Mouse (Mus musculus) T-cell, adult 2 months (primary cell): Measurements from ENCODE around the gene Msl3.

Source experiments
- DNase-seq: peaks from one replicate; pipeline ENCODE4 v3.0.0; 2022; ENCODE audit warnings: low spot score

The Msl3 gene

DNA sequence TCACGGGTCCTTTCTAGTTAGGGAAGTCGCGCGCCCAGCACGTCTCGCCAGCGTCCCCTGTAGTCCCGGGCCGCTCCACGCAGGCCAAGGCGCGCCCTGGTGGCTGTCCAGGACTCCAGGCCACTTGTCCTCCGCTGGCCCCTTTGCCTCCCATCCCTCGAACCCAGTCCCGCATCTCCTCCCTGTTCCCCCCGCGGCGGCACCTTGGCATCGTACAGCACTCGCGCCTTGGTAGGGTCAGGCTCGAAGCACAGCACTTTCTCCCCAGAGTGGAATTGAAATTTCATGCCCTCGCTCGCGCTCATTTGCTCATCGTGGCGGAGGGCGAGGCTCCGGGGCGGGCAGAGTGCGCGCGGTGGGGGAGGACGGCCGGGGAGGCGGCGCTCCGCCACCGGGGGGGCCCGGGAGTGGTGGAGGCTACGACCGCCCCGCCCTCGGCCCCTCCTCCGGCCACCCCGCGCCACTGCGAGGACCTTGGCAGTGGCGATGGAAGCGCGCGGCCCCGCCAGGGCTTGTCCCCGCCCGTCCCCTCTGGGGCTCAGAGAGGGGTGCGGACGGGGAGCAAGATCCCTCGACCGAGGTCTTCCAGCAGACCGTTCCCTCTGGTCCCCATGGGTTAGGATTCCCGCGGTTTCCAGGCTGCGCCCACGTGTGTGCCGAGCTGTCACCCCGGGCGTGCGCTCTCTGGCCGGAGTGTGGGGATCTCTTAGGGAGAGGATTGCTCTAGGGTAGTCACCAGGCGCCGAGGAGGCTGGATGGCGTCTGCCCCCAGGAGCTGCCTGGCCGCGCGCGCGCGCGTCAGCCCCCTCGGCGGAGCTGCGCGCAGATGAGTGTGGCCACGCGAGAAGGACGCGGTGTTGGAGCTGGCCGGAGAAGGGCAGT is at the start of gene Msl3:
Gene Msl3 (minus strand): TSS at position 374 of the 882 bp plus-strand sequence.
- peak; percentile 87 for DNase-seq

DNA sequence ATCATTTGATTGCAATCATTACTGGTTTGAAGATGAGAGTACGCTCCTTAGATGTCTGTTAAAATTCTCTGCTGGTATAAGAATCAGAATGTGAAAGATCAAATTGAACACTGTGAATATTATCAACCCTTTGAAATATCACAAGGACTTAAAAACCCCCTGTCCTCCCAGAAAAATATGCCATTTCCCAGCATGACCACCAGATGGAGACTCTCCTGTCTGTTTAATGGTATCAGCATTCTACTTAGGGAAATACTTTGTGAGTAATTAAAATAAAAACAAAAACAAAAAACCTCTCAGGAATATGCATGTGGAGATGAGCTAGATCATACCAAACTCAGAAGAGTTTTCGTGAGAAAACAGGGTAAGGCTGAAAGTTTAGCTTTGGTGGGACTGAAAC is 44.3 kb upstream of the Msl3 start:
- DNase-seq: no peak

DNA sequence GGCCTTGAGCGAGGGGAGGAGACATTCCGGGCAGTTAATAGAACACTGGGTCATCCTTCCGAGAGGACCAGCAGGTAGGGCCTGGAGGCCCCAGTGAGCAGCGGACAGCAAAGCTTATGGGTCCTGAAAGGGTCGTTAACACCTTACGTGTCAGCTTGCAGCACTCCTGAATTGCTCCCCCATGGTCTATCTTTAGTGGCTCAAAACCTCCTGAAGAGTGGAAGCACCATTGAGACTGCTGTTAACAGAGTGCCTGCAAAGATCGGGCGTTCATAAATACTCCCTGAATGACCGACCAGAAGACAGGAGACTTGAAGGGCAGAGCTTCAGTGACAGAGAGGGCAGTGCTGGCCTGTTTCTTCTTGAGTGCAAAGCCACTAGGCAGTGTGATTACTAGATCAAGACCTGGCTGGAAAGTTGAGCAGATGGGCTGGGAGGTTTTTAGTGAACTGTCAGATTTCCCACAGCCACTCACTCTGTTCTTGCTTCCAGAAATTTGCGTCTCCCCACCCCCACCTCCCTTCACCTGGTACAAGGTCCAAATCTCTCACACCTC is 787 bp upstream of the Msl3 start:
- DNase-seq: no peak

DNA sequence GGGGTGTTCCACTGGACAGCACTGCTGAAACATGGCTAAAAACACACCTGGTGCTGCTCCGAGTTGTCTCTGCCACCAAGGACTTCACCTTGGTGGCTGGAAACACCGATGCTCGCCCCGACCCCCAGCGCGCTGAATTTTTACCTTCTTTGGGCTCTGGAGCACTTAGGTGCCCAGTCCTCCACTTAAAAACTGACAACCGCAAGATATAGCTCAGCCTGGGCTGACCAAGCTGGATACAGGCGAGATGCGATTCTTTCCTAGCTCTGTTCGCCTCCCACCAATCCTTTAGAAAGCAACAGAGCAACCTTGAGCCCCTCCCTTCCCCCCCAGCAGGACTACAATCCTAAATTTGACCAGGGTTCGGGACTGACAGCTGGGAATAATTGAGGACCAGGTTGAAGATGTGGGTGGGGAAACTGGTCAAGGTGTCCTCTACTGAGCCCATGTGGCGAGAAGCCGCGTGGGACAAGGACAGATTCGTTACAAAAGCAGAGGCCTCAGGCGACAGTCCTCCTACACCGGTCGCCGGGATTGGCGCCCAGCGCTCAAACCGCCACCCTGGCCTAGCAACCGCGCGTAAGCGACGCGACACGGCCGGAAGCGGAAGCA is 679 bp downstream of the Msl3 start:
- no peak for DNase-seq

DNA sequence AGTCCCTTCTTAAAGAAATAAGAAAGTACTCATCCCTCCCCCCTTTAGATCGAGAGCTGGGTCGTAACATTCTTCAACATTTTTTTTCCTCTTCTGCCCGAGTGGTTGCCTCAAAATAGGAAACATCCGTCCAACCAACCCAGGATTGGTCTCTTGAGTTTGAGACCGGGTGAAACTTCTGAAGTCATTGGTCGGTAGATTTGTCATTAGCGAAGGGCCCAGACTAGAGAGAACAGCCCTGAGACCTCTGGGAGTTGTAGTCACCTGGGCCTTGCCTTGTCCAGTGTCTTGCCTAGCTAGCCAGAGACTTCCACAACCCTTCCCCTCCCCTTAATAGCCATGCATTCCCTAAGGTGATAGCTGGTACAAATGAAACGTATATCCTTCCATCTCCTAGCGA is 1.3 kb downstream of the Msl3 start:
- DNase-seq: peak; percentile 67

DNA sequence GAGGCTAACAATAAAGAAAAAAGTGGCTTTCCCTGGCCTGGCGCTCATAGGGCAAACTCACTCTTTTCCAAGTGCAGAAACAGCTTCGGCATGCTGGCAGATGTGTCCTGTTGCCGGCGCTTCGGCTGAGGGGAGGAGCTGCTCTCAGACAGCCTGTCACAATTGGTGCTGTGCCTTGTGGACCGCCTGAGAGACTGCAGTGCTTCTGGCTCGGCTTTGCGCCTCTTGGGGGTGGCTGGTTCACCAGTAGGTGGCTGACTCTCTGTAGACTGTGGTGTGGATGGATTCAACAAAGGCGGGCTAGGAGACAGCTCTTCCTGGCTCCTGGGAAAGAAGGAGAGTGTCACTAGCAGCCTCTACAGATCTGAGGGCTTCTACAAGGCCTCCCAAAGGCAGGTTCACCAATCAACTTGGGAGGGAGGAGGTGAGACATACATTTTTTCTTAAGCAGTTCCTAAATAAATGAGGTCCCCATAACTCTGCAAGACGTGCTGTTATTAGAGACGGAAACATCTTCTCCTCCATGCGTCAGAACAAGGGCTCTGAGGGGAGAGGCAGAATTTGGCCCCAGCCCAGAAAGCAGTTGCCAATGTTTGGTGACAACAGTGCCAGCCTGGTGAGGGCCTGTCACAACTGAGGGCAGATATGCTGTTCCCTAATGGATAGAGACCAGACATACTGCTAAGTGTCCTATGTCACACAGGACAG is 9.6 kb downstream of the Msl3 start:
- DNase-seq: no peak

- peak; percentile 1 for DNase-seq
Observed at GRCm38 (mm10) chrX:168660236-168660635, 13.5 kb downstream of the Msl3 start.

- peak; percentile 7 for DNase-seq
Observed at GRCm38 (mm10) chrX:168659803-168660202, 13.9 kb downstream of the Msl3 start.

DNA sequence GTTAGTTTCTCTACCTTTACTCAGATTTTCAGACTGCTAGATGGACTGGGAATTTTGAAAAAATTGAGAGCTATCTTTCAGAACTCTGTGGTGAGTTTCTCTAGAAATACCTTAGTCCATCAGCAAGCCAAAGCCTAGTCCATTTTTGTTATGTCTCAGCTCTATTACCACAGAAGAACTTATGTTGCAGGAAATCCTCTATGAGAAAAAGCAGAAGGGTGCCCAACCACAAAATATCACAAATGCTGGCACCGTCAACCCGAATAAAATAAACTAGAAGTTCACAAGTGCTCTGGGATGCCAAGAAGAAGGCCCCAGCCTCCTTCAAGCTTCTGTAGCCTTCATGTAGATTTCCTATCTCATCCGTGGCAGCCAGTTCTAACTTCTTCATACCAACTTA is 14.4 kb downstream of the Msl3 start:
- DNase-seq: no peak

GRCm38 (mm10) chrX:168657795-168658194 is 15.9 kb downstream of the Msl3 start:
- peak; percentile 23 for DNase-seq

DNA sequence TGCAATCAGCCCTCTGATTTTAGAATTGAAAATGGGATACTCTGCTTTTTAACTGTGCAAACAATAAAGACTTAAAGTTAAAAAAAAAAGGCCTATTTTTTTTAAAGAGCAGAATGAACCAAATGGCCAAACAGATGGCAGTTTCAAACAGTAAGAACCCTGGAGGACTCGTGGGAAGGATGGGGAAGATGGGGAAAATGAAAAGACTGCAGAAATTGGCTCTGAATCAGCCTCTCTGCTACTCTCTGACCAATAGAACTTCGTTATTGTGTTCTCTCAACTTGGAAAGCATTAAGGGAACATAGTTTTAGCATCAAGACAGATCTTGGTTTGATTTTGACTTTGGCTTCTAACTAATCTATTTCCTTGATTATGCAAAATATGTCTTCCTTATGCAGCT is 24.4 kb downstream of the Msl3 start:
- no peak for DNase-seq

- DNase-seq: no peak
Observed at GRCm38 (mm10) chrX:168647746-168648145, 26.0 kb downstream of the Msl3 start.

GRCm38 (mm10) chrX:168643451-168643850 is 30.2 kb downstream of the Msl3 start:
- DNase-seq: no peak

DNA sequence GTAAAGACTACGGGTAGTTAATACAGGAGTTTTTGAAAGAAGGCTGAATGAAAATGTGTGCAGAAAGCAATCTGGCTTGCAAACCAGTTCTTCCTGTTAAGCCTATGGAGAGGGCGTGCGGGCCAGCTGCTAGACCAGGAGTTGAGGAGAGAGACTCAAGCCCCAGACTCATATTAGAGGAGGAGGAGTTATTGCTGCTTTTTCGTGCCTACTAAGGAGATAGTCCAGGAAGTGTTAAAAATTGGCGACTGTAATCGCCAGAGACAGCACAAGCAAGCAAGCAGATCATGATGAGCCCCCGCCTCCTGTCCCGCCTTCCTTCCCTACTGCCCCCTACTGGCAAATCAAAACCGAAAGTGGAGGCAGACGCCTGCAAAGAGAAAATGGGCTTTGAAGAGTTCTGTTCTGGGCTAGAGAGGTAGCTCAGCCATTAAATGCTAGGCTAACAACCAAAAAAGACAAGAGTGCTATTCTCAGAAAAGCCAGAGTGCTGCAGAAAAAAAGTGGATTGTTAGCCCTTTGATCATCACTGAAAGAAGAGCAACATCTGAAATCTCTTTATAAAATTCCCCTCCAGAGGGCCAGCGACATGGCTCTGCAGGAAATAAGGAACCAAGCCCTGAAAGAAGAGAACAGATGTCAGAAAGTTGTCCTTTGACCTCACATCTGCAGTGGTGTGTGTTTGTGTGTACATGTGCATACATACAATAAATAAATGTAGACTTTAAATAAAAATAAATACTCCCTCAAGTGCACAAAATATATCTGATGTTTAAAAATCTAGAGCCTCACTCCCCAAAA is 33.9 kb downstream of the Msl3 start:
- DNase-seq: peak; percentile 79
